Mouse (Mus musculus) kidney, postnatal 0 days (tissue): ENCODE results near the gene Ccdc186. TPM values are rescaled to one million over a fixed set of nuclear protein-coding genes. Genes with fewer than 3 reads are reported as not detected.

Source experiments
- ATAC-seq: fragments of 200-750 bp; cut with Nextera tagmentation; replicated peaks from 2 replicates; pipeline ENCODE4 v1.8.0; 2017; ENCODE audit warnings: low read depth, moderate number of reproducible peaks, moderate TSS enrichment, moderate library complexity; ENCODE audit not compliant: low FRiP score
- DNase-seq: peaks from one replicate; pipeline ENCODE4 v3.0.0-alpha.2; 2016; ENCODE audit warnings: low spot score
- H3K27ac ChIP-seq: fragments of 300-500 bp; sonication (generic); 2 replicates; pipeline ENCODE4 v1.5.1; 2014; ENCODE audit warnings: mild to moderate bottlenecking
- H3K27me3 ChIP-seq: fragments of 300-500 bp; sonication (generic); 2 replicates; pipeline ENCODE4 v1.6.1; 2014; ENCODE audit warnings: low read length, mixed read lengths; ENCODE audit not compliant: insufficient read depth
- H3K36me3 ChIP-seq: fragments of 300-500 bp; sonication (generic); 2 replicates; pipeline ENCODE4 v1.6.1; 2014; ENCODE audit warnings: low read length, mixed read lengths; ENCODE audit not compliant: insufficient read depth
- H3K4me1 ChIP-seq: fragments of 300-500 bp; sonication (generic); replicated peaks from 2 replicates; pipeline ENCODE4 v1.6.1; 2014; ENCODE audit warnings: antibody characterized with exemption, low read length, mixed read lengths; ENCODE audit not compliant: insufficient read depth
- H3K4me2 ChIP-seq: fragments of 300-500 bp; sonication (generic); 2 replicates; pipeline ENCODE4 v1.6.1; 2014; ENCODE audit warnings: mild to moderate bottlenecking, low read length, moderate library complexity, mixed read lengths
- H3K4me3 ChIP-seq: fragments of 300-500 bp; sonication (generic); replicated peaks from 2 replicates; pipeline ENCODE4 v1.5.1; 2014; ENCODE audit warnings: low read depth, low read length
- H3K9ac ChIP-seq: fragments of 300-500 bp; sonication (generic); 2 replicates; pipeline ENCODE4 v1.6.1; 2014; ENCODE audit warnings: low read depth, low read length
- H3K9me3 ChIP-seq: fragments of 300-500 bp; sonication (generic); replicated peaks from 2 replicates; pipeline ENCODE4 v1.6.1; 2016; ENCODE audit warnings: low read length, inconsistent platforms, mixed read lengths
- CTCF ChIP-seq: IDR thresholded peaks from 2 replicates; pipeline ENCODE4 v1.5.1; 2016; ENCODE audit warnings: antibody characterized with exemption, low read depth, mild to moderate bottlenecking, moderate library complexity
- WGBS: fragments of 180-500 bp; shearing (Covaris S2); extraction: QIAGEN DNeasy Blood & Tissue Kit; methylation state at CpG from one replicate; pipeline ENCODE4 v1.1.7; 2014; 5-methylcytosine and 5-hydroxymethylcytosine counted together
- polyA plus RNA-seq: library from polyadenylated mRNA; unstranded; fragments of >200 nt; fragmentation: Nextera tagmentation; extraction: Ambion mirVana; gene quantifications from 2 replicates; pipeline ENCODE4 v1.2.1, GENCODE M21; 2015

Ccdc186 gene
- polyA plus RNA-seq, 1 experiment from 2014 or later, result 20.3 TPM

- Histone ChIP-seq H3K4me2 (no peak overlapping the region), H3K4me1 (peaks cover 7% of the 10 kb centered on the region; the same call in 1 of the 2 replicates), H3K9me3 (no peaks in the 10 kb centered on the region), H3K36me3 (no peaks in the 10 kb centered on the region), H3K4me3 (no peak overlapping the region), H3K27me3 (no peaks in the 10 kb centered on the region), H3K27ac (no peak overlapping the region), H3K9ac (no peak overlapping the region)
- WGBS, result 54% methylated on average over 4 of the region's 4 CpGs
- no peak for TF ChIP-seq CTCF
- ATAC-seq, result no peak
- DNase-seq, result no peak
These were observed 71.3 kb downstream of the Ccdc186 start for GRCm38 (mm10) chr19:56750709-56751108.

DNA sequence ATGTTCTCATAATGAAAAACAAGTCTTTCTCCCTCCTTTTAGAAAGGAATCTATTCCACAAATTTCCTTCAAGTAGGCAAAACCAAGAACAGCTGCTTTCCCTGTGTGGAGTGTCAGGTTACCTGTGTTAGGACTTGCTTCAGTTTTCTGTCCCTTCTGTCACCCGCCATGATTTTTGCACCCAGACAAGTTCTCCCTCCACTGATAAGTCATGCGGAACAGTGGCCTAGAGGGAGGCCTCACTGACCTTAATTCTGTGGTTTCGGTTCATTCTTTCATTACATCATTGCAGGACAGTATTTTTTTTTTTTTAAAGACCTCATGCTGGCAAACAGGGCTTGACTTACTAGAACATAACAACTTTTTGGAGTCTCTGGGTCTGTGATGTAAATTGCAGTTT, 72.6 kb downstream of the Ccdc186 start:
- H3K9me3 ChIP-seq, result no peaks in the 10 kb centered on the region
- TF ChIP-seq CTCF, result no peak
- no peak overlapping the region for H3K4me3 ChIP-seq
- WGBS, result 23% methylated on average over 3 of the region's 3 CpGs
- H3K9ac ChIP-seq, result no peak overlapping the region
- H3K36me3 ChIP-seq, result no peaks in the 10 kb centered on the region
- no peaks in the 10 kb centered on the region for H3K27me3 ChIP-seq
- DNase-seq, result peak; percentile 60
- H3K4me1 ChIP-seq, result peaks cover 7% of the 10 kb centered on the region; the same call in 1 of the 2 replicates
- H3K27ac ChIP-seq, result no peak overlapping the region
- H3K4me2 ChIP-seq, result no peak overlapping the region
- no peak for ATAC-seq

- H3K4me2 ChIP-seq, result peak overlapping the region; percentile 8; the same call in 1 of the 2 replicates
- H3K4me3 ChIP-seq, result no peak overlapping the region
- ATAC-seq (no peak), DNase-seq (peak; percentile 47)
- no peaks in the 10 kb centered on the region for H3K36me3 ChIP-seq
- no peaks in the 10 kb centered on the region for H3K9me3 ChIP-seq
- no peak for TF ChIP-seq CTCF
- H3K4me1 ChIP-seq, result peaks cover 7% of the 10 kb centered on the region; the same call in 1 of the 2 replicates
- H3K27ac ChIP-seq, result no peak overlapping the region
- no peaks in the 10 kb centered on the region for H3K27me3 ChIP-seq
- WGBS, result 34% methylated on average over 10 of the region's 10 CpGs
- H3K9ac ChIP-seq, result no peak overlapping the region
These were observed 74.1 kb downstream of the Ccdc186 start for GRCm38 (mm10) chr19:56747878-56748277.

- no peak overlapping the region for H3K27ac ChIP-seq
- no peak for TF ChIP-seq CTCF
- H3K4me1 ChIP-seq, result peaks cover 7% of the 10 kb centered on the region; the same call in 1 of the 2 replicates
- WGBS, result 80% methylated on average over 9 of the region's 9 CpGs
- DNase-seq (no peak), ATAC-seq (no peak)
- no peaks in the 10 kb centered on the region for H3K36me3 ChIP-seq
- H3K4me2 ChIP-seq, result no peak overlapping the region
- no peaks in the 10 kb centered on the region for H3K9me3 ChIP-seq
- H3K4me3 ChIP-seq, result no peak overlapping the region
- H3K9ac ChIP-seq, result no peak overlapping the region
- H3K27me3 ChIP-seq, result no peaks in the 10 kb centered on the region
These were observed 75.4 kb downstream of the Ccdc186 start for GRCm38 (mm10) chr19:56746618-56747017.

DNA sequence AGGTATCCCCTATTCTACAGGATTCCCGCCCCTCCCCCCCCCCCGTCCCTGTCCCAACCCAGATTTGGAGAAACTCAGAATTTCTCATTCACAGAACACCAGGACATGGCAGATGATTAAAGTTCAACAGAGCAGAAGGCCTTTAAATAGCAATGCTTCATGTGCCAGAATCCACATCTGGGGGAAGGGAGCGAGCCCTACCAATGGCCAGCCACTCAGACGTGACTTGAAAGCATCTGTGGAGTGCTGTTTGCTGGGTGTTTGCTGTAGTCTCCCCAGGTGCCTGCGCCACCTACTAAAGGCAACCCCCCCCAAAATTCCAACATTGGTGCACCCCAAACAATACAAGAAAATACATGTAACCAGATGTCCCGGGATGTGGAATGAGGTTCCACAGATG, 76.5 kb downstream of the Ccdc186 start:
- ATAC-seq, result no peak
- Histone ChIP-seq H3K27me3 (no peaks in the 10 kb centered on the region), H3K9me3 (no peaks in the 10 kb centered on the region), H3K4me3 (no peak overlapping the region), H3K4me2 (no peak overlapping the region), H3K9ac (no peak overlapping the region), H3K36me3 (no peaks in the 10 kb centered on the region), H3K27ac (no peak overlapping the region), H3K4me1 (peaks cover 7% of the 10 kb centered on the region; the same call in 1 of the 2 replicates)
- TF ChIP-seq CTCF, result no peak
- WGBS, result 77% methylated on average over 6 of the region's 6 CpGs
- DNase-seq, result no peak

DNA sequence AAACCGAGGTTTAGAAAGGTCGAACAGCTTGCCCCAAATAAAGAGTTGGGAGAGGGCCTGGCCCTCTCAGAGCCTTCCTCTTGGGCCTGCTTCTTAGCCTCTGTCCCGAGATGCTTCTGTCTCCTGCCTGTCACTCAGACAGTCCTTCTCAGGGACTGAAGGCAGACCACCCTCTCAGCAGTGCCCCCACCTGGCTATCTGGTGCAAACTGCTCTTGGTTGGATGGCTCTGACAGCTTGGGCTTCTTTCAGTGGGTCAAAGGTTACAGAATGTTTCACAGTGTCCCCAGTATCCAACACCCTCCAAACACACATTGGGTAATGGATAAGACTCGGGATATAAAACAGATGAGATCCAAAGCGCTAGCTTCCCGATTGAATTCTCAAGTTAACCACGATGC, 76.9 kb downstream of the Ccdc186 start:
- DNase-seq (no peak), ATAC-seq (no peak)
- 77% methylated on average over 7 of the region's 7 CpGs for WGBS

More for the DNA sequence above, 76.9 kb downstream of the Ccdc186 start:
- no peak overlapping the region for H3K4me3 ChIP-seq
- TF ChIP-seq CTCF, result peak; percentile 22; the same call in 1 of the 2 replicates
- no peaks in the 10 kb centered on the region for H3K36me3 ChIP-seq
- no peak overlapping the region for H3K27ac ChIP-seq
- no peaks in the 10 kb centered on the region for H3K27me3 ChIP-seq
- H3K9ac ChIP-seq, result no peak overlapping the region
- no peaks in the 10 kb centered on the region for H3K9me3 ChIP-seq
- no peak overlapping the region for H3K4me2 ChIP-seq
- peaks cover 5% of the 10 kb centered on the region; the same call in 1 of the 2 replicates for H3K4me1 ChIP-seq

Other genes with a start within 250 kb of the Ccdc186 start
- gene Adrb1, start 100.0 kb downstream of the Ccdc186 start, polyA plus RNA-seq, result 0.37 and 0.55 TPM in 2 replicates
- 0.48 and 0.58 TPM in 2 replicates for gene Tdrd1, start 4.0 kb upstream of the Ccdc186 start, polyA plus RNA-seq
- 18.3 and 18.5 TPM in 2 replicates for gene Vwa2, start 52.1 kb upstream of the Ccdc186 start, polyA plus RNA-seq
- gene Afap1l2, start 186.0 kb upstream of the Ccdc186 start, polyA plus RNA-seq, result 21.3 and 22.0 TPM in 2 replicates